Mouse (Mus musculus) gastrocnemius, adult 8-10 months (tissue): ENCODE measurements around the gene Boll. TPM values are rescaled to one million over a fixed set of nuclear protein-coding genes. Genes with fewer than 3 reads are reported as not detected.
"Not testable (repeated sequence)": the region's sequence is repeated elsewhere in the genome, so short reads cannot be mapped to it uniquely, and the experiment has no call there.

Experiments
- DNase-seq, 2 experiments: peaks; one replicate each; pipeline ENCODE4 v3.0.0; 2022; ENCODE audit warnings: low spot score in 2 of 2
- total RNA-seq, 4 experiments: library from RNA; stranded (reverse); gene quantifications; 2 replicates each; pipeline ENCODE4 v1.2.4; 2022

Gene Boll
- total RNA-seq, result not detected

DNA sequence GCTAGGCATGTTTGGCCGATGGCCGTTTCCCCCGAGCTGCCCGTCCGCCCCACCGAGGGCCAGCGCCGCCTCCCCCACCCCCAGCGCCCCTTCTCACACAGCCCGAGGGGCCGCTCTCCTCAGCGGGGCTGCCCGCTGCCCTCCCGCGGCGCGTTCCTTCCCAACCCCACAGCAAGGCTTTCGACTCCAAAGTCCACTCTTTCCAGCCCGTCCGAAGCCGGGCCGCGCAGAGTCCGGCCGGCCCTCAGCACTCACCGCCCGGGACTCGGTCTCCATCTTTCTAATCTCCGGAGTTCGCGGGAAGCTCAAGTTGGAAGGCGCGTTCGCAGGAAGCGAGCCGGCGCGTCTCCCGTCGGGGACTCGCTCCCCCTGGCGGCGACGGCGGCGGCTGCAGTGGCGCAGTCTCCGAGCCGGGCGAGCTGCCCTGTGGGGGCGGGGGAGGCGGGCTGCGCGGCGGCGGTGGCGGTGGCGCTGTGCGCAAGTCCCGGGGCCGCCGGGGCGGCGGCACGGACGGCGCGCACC lies at the start of gene Boll:
Boll (minus strand) TSS at position 426 of the 522 bp plus-strand sequence.
- DNase-seq, result peak in 1 of 2 experiments; percentile 32

DNA sequence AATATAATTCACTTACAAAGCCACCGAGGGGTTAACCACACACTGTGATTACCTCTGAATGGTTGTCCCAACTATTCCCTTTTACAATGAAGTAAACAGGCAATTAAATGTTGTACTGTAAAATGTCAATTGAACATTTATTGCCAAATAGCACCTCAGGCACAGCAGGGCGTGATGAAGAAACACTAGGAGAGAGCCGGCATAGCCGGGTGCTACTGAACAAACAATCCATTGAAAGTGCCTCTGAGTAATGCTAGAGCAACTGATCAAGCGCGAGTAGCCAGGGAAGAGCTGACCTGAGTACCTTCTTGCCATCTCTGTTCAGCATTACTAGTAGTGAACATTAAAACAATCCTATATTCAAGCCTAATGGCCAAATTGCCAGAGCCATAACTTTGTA lies 49.3 kb upstream of the Boll start:
- DNase-seq, result no peak

DNA sequence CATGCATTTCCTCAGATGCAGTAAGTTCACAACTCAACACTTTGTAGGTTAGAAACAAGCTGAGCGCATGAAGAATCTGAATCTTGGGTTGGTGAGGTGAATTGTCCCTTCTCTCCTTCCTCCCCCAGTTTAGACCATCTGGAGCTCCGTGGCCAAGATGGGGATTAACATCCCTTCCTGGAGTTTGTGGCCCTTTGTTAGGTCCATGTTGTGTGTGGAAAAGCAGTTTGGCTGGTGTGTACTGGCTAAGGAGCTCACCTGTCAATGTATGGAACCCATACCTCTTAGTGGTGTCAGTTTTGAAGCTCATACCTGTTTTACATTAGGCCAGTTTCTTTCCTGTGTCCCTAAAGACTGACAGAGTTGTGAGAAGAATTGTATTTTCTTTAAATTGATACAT lies 47.8 kb upstream of the Boll start:
- DNase-seq, result no peak

DNA sequence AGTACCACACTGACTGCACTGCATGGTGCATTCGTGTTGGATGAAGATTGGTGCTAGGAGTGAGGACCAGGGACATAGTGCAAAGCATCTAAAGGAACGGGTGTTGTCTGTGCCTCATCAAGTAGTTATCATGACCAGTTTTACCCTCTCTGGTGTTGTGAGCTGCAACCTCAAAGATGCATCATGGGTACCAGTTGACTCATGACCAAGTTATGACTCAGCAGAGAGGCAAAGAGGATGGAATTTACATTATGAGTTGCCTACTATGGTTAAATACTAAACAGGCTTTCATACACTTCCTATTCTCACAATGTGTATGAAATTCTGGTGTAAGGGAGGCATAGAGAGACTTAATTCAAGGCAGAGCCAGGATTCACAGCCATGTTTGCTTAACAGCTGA lies 47.4 kb upstream of the Boll start:
- DNase-seq, result no peak

DNA sequence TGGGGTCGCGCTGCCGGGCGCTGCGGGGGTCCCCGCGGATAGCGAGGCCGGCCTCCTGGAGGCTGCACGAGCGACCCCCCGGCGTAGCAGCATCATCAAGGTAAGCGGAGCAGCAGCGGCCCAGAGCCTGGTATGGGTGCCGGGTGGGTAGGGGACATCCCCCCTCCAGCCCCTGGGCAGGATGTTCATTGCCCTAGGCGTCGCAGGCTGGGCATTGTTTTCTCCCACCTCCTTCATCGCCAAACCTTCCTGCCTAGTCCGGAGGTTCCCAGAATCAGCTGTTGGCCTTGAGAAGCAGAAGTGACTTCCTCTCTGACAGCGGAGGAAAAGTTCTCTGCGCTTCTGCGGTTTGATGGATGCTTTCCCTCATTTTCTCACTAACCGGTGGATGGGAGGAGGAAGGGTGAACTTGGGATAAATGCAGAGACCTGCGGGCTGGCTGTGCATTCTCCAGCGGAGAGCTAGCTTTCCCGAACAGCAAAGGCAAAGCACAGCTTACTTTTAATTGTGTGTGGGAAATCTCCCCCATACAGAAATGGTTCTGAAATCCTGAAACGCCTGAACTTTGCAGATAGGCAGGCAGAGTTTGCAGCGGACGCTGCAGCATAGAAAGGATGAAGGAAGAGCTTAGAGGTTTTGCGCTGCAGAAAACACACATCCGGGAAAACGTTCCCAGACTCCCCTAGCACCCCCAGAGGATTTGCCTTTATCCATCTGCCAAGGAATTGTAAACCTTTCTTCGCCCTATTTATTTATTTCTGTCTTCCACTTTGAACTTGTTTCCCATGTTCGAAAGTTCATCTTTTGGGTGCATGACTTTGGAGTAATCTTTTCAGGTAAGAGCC lies 43.5 kb upstream of the Boll start:
- no peak for DNase-seq

DNA sequence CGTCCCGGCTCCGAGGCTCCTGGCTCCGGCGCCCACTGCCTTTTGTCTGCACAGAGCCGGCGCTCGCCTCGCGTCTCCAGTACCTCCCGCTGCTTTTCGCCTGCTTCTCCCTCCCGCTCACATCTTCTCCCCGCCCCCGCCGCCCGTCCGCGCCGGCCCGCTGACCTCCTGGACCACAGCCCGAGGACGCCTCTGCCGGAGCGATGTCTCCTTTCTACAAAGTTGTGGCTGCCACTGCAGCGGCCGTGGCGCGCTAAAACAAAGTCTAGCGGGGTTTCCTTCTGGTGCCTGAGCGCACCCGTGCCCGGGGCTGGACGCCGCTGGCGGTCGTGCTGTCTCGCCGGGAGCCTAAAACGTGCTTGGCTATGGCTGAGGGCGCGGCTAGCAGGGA lies 42.7 kb upstream of the Boll start:
- DNase-seq, result peak; percentile 63 to 73

DNA sequence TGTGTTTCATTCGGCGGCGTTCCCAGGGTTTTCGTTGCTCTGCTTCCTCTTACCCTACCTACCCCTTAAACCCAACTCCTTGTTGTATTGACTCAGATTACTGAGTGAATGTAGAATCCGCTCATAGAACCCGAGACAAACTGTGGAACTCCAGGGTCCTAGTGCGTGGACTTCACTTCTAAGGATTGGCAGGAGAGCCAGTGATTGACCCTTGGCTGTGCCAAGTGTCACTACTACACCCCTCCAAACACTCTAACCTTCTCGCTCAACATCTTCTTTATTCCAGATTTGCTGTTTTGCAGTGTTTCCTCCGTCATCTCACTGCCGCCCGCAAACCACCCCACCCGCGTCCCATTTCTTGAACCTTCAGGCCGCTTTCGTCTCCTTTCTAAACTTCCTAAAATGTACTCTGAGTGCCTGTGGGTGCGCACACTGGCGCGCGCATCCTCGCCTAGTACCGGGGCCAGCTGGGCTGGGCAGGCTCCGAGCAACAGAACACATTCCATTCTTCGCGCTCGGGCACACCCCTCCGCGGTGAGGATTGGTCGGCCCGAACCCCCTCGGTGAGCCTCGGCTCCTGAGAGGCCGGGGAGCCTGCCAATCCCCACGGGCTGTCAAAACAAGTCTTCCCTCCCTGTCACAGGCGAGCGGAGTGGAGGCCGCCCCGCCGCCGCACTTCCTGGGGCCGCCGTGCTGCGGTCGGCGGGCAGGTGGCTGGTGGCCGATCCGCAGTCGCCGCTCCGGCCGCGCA lies 42.2 kb upstream of the Boll start, which contains the start of gene Plcl1:
Plcl1 (plus strand) TSS at position 650 of the 751 bp plus-strand sequence.
- DNase-seq, result peak; percentile 94 to 96

DNA sequence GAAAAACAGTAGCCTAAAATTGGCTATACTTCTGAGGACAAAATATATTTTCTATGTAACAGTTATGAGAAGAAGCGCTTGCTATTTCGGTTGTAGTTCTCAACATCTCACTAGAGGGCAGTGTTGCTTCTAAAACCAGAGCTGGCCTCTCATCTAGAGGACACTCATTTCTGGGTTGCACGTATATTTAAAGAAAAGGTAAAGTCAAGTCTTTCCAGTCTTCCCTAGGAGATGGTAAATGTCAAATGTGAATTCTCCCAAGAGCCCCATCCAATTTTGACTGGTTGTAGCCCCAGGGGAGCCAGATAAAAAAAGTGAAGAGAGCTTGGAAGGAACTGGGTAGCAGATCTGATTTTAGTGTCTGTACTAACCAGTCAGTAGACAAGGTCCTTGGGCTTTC lies 41.2 kb upstream of the Boll start:
- DNase-seq, result peak; percentile 19 to 23

DNA sequence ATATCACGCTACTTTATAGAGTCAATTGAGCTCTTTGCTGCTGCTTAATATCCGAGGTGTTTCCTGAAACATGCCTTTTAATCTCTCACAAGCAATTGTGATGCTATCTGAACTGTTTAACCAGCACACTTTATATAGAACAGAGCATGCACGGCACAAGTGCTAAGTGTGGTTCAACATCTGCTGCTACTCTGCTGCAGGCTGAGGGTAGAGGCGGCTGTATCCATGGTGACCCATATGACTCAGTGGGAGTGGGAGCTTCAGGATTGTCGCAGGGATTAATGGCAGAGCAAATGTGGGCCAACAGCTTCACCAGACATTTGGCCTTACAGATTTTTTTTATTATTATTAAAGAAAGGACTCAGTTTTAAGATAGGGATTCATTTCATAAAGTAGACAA lies 36.6 kb upstream of the Boll start:
- no peak for DNase-seq

DNA sequence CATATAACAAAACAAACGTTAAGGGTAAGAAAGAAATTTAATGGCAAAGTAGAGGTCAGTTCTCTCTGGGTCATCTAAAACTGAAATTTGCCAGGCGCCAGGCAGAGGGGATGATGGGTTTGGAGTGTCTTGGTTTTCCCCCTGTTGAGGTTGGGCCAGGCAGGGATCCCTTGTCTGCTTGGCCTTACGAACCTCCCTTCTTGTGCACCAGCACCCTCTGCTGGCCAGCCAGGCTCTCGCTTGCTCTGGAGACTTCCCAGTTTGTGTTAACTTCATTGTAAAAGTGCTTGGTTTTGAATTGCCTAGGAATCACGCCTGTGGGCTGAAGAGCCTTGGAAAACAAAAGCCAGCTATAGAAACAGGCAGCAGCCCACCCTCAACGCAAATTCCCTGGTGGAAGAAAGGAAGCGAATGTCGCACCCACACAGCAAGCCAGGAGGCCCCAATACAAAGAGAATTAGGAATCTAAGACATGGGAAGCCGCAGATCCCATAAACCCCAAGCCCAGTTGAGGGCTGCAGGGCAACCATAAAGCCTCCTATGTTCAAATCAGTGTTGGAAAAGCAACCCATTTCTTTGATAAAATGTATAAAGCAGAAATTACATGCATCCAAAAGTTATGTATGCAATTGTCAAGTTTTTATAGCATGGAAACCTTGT lies 20.0 kb upstream of the Boll start:
- peak; percentile 52 to 59 for DNase-seq

DNA sequence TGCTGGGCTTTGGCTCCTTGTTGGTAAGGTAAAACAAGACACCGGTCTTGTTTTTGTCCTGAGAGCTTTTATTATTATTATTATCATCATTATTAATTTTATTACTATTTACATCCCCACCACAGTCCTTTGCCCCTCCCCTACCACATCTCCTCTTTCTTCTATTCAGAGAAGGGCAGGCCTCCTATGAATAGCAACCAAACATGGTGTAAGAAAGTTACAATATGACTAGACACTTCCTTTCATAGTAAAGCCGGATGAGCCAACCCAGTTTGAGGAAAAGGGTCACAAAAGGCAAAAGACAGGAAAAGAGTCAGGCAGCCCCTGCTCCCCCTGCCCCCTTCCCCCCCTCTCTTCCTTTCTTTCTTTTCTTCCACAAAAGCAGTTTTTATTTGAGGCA lies 17.3 kb upstream of the Boll start:
- no peak for DNase-seq

DNA sequence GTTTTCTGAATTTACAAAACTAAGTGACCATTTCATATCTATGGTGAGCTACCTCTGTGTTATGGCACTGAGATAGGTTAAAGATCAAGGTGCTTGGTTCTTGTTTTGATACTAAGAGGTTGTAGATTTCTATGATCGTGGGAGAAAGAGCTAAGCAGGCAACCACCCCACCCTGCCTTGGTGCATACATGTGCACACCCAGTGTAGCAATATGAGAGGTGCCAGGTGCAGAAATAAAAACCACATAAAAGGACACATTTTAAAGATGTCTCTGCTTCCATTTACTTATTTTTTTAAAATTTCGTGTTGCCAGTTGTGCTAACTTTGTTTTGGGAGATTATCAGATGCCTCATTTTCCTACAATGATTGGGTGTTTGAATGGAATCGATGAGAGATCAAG lies 9.4 kb upstream of the Boll start:
- no peak for DNase-seq

DNA sequence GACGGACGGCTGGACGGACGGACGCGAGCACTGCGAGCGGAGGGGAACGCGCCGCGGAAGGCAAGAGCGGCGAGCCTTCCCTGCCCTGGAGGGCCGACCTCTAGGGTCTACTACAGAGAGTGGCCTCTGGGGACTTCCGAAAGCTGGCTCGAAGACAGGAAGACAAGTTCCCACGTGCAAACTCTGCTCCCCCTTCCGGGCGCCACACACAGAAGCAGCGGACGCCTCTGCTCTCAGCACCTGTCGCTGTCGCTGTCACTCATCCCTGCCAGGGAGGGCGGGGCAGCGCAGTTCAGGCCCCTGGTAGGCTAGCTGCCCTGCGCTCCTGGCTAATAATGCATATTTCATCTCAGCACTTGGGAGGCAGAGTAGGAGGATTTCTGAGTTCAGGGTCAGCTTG lies 317 bp upstream of the Boll start:
- DNase-seq, result peak in 1 of 2 experiments; percentile 24

DNA sequence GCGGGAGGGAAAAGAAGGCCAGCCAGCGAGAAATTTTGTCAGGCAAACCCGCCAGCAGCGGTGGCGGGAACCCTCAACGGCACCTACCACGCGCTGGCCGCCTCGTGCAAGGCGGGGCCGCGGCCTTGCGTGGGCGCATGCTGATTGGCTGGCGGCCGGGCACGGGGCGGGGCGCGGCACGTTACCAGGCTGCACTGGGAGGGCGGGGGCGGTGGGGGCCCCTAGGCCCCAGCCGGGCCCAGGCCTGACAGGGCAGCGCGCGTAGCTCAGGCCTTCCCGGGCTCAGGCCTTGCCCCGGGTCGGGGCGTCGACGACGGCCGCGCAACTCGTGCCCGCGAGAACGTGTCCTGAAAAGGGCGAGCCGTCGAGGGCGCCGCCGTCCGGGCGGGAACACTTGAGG lies 635 bp downstream of the Boll start:
- no peak for DNase-seq

DNA sequence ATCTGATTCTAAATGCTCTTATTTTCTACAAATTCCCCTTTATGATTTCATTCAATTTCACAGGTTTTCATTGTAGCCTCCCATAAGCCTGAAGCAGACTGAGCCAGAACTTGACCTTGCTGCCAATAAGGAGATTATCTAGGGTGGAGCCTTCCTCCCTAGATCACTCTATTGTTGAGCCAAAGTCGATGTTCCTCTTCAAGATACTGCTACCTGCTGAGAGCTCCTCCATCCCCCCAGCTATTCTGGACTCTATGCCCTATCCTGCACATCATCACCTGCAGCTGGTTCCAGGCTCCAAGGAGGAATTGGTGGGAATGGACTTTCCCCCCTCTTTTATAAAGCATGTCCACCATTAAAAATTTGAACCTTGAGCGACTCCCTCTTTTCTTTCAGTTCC lies 11.4 kb downstream of the Boll start:
- not testable (repeated sequence) for DNase-seq

DNA sequence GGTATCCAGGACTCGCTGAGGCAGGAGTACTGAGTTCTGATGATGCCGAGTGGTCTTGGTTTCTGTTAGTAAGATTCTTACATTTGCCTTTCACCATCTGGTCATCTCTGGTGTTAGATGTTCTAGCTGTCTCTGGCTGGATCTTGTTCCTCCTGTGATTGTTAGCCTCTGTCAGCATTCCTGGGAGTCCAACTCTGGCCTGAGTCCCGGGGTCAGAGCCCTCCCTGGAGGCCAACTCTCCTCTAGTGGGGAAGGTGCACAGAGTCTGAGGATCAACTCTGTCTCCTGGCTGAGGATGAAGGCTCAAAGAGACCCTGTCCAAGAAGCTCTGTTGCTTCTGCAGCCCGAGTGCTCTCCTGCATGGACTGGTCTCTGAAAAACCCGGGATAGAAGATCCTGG lies 37.8 kb downstream of the Boll start:
- DNase-seq, result not testable (repeated sequence)

DNA sequence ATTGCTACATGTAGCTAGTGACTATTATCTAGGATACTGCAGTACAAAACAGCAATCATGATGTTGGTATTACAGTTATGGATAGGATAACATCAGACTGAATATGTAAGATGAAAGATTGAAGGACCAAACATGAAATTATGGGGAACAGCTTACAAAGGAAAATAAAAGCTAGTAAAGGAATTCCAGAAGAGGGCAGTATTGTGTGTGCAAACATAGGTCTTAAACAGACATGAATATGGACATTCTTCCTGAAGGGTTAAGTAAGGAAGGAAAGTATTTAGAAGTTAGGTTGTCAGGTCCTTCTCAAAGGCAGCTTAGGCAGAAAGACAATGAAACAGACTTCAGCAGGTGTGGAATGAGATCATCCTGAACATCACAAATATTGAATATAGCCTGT lies 62.2 kb downstream of the Boll start:
- DNase-seq, result no peak

DNA sequence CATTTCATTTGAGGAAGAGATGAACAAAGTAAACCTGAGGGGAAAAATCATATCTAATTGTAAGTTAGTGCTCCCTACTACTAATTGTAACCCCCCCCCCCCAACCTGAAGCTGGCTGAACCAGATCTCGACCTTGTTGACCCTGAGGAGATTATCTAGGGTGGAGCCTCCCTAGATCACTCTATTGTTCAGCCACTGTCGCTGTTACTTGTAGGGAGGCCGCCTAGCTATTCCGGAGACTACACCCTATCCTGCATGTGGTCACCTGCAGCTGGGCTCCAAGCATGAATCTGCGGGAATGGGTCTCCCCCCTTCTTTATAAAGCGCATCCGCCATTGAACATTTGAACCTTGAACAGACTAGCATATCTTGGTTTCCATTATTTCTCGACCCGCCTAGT lies 84.2 kb downstream of the Boll start:
- no peak for DNase-seq

DNA sequence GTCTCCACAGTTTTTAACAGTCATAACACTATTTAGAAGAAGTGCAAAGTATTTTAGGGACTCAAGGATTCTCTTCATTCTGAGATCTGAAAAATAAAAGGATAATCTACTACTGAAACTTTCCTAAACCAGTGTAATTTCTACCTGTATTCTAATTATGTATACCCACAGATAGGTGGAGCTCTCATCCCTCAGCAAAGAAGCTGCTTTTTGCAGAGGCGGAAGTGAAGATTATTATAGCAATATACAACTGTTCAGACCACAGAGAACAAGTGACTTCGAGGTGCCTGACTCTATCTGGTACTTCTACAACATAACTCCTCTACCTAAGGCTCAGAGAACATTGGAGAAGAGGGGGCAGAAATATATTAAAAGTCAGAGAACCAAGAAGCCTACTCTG lies 97.8 kb downstream of the Boll start:
- no peak for DNase-seq

DNA sequence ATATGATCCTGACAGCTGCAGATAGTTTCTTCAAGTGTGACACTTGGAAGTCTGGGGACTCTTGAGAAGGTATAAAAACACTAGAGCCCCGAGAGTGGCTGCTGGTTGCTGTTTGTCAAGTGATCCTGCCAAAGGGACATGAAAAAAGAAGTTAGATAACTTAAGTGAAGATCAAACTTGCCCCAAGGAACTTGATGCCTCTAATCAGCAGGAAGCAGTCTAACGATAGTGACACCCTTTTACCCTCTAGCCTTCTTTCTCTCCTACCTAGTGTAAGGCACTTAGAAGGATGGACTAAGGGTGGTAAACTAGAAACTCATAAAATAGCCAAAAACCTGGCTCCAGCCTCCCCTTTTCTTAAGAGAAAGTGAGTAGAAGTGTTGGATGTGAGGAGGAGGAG lies 98.9 kb downstream of the Boll start:
- no peak for DNase-seq

DNA sequence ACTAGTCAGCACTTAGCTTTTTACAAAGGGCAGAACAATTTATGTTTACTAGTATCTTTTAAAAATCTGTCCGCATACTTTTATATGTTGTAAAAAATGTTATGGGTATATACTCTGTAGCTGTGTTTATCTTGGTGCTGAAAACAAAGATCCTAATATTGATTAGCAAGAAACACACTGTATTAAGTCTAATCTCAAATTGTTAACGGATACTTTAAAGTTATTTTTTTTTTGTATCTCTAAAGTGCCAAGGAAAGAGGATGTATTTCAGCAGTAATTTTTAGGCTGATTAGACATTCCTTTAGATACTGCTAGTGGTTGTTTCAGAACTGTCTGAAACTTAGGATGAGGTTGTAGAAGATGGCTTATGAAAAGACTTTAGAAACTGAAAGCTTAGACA lies 116.9 kb downstream of the Boll start:
- DNase-seq, result no peak

DNA sequence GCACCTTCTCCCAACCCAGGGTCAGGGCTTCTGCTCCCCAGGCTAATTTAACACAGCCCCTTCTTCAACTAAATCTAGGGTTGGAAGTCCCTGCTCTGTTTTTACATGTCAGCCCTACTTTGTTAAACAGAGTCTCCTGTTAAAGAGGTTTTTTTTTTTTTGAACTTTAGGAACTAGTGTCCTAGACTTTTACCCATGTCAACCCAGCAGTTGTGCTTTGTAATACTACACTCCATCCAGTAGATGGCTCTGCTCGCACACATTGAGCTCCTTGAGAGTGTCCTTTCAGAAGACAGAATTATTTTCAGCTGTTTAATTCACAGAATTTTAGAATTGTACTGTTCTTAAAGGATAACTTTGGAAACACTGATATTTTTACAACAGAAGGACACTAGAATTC lies 124.0 kb downstream of the Boll start:
- DNase-seq, result no peak
